Mouse (Mus musculus): ENCODE measurements around the gene Espn. TPM values are rescaled to one million over a fixed set of nuclear protein-coding genes. Genes with fewer than 3 reads are reported as not detected.

Gene Espn
- polyA plus RNA-seq, 1 experiment, result 0.97 TPM

GRCm38 (mm10) chr4:152070494-152071396 lies 81.4 kb downstream of the Espn start:
- peaks cover 4% of the 10 kb centered on the region for H3K4me1 ChIP-seq (ENCODE audit: control insufficient read depth, insufficient read depth, low read length)
- no peak overlapping the region for H3K27ac ChIP-seq (ENCODE audit: insufficient read depth, low read depth, low read length)
- TF ChIP-seq POLR2A (IDR thresholded peaks at IDR 0.05; ENCODE audit: borderline replicate concordance, low read depth, low read length), result no peak
- TF ChIP-seq CTCF (IDR thresholded peaks at IDR 0.05; ENCODE audit: low read depth, low read length), result no peak
- no peak overlapping the region for H3K4me3 ChIP-seq (ENCODE audit: insufficient read depth, low read length)

Other genes starting within 250 kb of the Espn start
- 42.0 and 43.3 TPM in 2 replicates for gene Dnajc11, start 218.7 kb downstream of the Espn start, polyA plus RNA-seq (2012; ENCODE audit: insufficient read depth, insufficient read length, missing spikeins)
- 29.8 and 33.7 TPM in 2 replicates for gene Thap3, start 163.4 kb downstream of the Espn start, polyA plus RNA-seq (2012; ENCODE audit: insufficient read depth, insufficient read length, missing spikeins)
- gene Phf13, start 156.1 kb downstream of the Espn start, polyA plus RNA-seq (2012; ENCODE audit: insufficient read depth, insufficient read length, missing spikeins), result 10.1 and 11.0 TPM in 2 replicates
- 11.7 and 13.3 TPM in 2 replicates for gene Klhl21, start 143.6 kb downstream of the Espn start, polyA plus RNA-seq (2012; ENCODE audit: insufficient read depth, insufficient read length, missing spikeins)
- gene Zbtb48, start 124.7 kb downstream of the Espn start, polyA plus RNA-seq (2012; ENCODE audit: insufficient read depth, insufficient read length, missing spikeins), result 7.5 and 11.4 TPM in 2 replicates
- not detected in 2 replicates for gene Tas1r1, start 113.8 kb downstream of the Espn start, polyA plus RNA-seq (2012; ENCODE audit: insufficient read depth, insufficient read length, missing spikeins)
- gene Nol9, start 113.0 kb downstream of the Espn start, polyA plus RNA-seq (2012; ENCODE audit: insufficient read depth, insufficient read length, missing spikeins), result 11.1 and 12.7 TPM in 2 replicates
- gene Plekhg5, start 79.9 kb downstream of the Espn start, polyA plus RNA-seq (2012; ENCODE audit: insufficient read depth, insufficient read length, missing spikeins), result 2.6 and 3.0 TPM in 2 replicates
- not detected in 2 replicates for gene Tnfrsf25, start 36.4 kb downstream of the Espn start, polyA plus RNA-seq (2012; ENCODE audit: insufficient read depth, insufficient read length, missing spikeins)
- not detected in 2 replicates for gene Hes2, start 6.5 kb upstream of the Espn start, polyA plus RNA-seq (2012; ENCODE audit: insufficient read depth, insufficient read length, missing spikeins)
- gene Acot7, start 25.8 kb upstream of the Espn start, polyA plus RNA-seq (2012; ENCODE audit: insufficient read depth, insufficient read length, missing spikeins), result 39.0 and 46.2 TPM in 2 replicates
- 0.47 TPM in 1 of 2 replicates, not detected in the other for gene Gpr153, start 121.9 kb upstream of the Espn start, polyA plus RNA-seq (2012; ENCODE audit: insufficient read depth, insufficient read length, missing spikeins)
- not detected in 2 replicates for gene Hes3, start 139.3 kb upstream of the Espn start, polyA plus RNA-seq (2012; ENCODE audit: insufficient read depth, insufficient read length, missing spikeins)
- gene Icmt, start 144.9 kb upstream of the Espn start, polyA plus RNA-seq (2012; ENCODE audit: insufficient read depth, insufficient read length, missing spikeins), result 14.0 and 19.7 TPM in 2 replicates
- not detected in 2 replicates for gene Rnf207, start 166.6 kb upstream of the Espn start, polyA plus RNA-seq (2012; ENCODE audit: insufficient read depth, insufficient read length, missing spikeins)
- 958 and 1,114 TPM in 2 replicates for gene Rpl22, start 173.4 kb upstream of the Espn start, polyA plus RNA-seq (2012; ENCODE audit: insufficient read depth, insufficient read length, missing spikeins)
- gene Chd5, start 186.3 kb upstream of the Espn start, polyA plus RNA-seq (2012; ENCODE audit: insufficient read depth, insufficient read length, missing spikeins), result 0.42 and 0.55 TPM in 2 replicates

All from bone marrow macrophage, adult 2 months (primary cell).